ENCODE assay signal across 9 mouse cellular contexts in the genomic region with DNA sequence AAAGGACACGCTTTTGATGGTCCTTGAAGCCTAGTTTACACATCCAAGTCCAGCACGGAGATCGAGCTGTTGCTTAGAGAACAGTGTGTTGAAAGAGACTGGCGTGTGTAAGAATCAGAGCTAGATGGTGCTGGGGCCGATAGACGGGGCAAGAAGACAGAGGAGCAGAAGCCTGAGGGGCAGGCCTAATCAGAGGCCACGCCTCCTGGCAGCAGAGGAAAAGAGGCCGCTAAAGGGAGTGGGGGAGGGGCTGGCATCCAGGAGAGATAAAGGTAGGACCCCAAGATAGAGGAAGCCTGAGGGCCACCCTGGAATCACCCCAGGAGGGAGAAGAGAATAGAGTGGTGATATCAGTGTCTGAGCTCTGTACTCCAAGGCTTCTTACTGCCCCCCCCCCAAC. TPM values are rescaled to one million over a fixed set of nuclear protein-coding genes. Genes with fewer than 3 reads are reported as not detected.
A peak's percentile ranks its signal among the peaks of the same experiment; 100 is the strongest.
DNase-seq lines count a peak whose midpoint lies in the region; ATAC-seq and TF ChIP-seq lines count a peak whose summit lies in the region.
"Had no signal": no experiment of that assay in that cellular context is flagged by ENCODE, and none has a peak within 500 bp of the region (broad histone marks: within the 10 kb centered on the region; RNA-seq: fewer than 3 reads in every experiment).

No protein-coding gene starts in this region.

- no peak overlapping the region for H3K27ac ChIP-seq in kidney, embryonic 14.5 days (ENCODE audit: low read depth, low read length)
- H3K27ac ChIP-seq in MEL (ENCODE audit: control insufficient read depth, low read depth, low read length) = no peak overlapping the region
- H3K27ac ChIP-seq in embryonic facial prominence, embryonic 11.5 days (replicated peaks; ENCODE audit: low read depth, low read length) = no peak overlapping the region
- peak overlapping the region; percentile 4; the same call in 1 of the 2 replicates for H3K27ac ChIP-seq in limb, embryonic 15.5 days

- no peak for TF ChIP-seq EP300 in MEL (IDR thresholded peaks at IDR 0.05; ENCODE audit: low read depth in 1 of 2, low read length in 2 of 2)

- no peak for TF ChIP-seq POLR2A in MEL (IDR thresholded peaks at IDR 0.05; ENCODE audit: control insufficient read depth in 1 of 2, insufficient read depth in 1 of 2, low read depth in 1 of 2, low read length in 2 of 2, poor library complexity in 1 of 2)

- no peak for DNase-seq in kidney, adult 18-20 months
- DNase-seq in MEL (ENCODE audit: low read depth, low spot score) = peak; percentile 54
- peak; percentile 39 for DNase-seq in embryonic facial prominence, embryonic 11.5 days (ENCODE audit: low spot score)
- DNase-seq in layer of hippocampus, postnatal 25 days (ENCODE audit: extremely low spot score in 1 of 2, low spot score in 1 of 2) = no peak
- DNase-seq in cerebellum, adult 11 months = no peak
- DNase-seq: cerebellum, adult 8-10 months; heart, postnatal 36 days had no signal

- H3K9me3 ChIP-seq in kidney, embryonic 14.5 days (ENCODE audit: control insufficient read depth, low read length) = no peaks in the 10 kb centered on the region
- H3K9me3 ChIP-seq in MEL (replicated peaks; ENCODE audit: insufficient read depth, low read length) = no peaks in the 10 kb centered on the region
- no peaks in the 10 kb centered on the region for H3K9me3 ChIP-seq in embryonic facial prominence, embryonic 11.5 days (replicated peaks; ENCODE audit: control insufficient read depth, low read length)
- H3K9me3 ChIP-seq in limb, embryonic 15.5 days = no peaks in the 10 kb centered on the region

- WGBS in kidney, embryonic 14.5 days = 13% methylated on average over 8 of the region's 8 CpGs
- WGBS in embryonic facial prominence, embryonic 11.5 days = 7% methylated on average over 8 of the region's 8 CpGs
- 18% methylated on average over 8 of the region's 8 CpGs for WGBS in limb, embryonic 15.5 days

- peaks cover 29% of the 10 kb centered on the region; the same call in 1 of the 2 replicates for H3K4me1 ChIP-seq in kidney, embryonic 14.5 days (ENCODE audit: control insufficient read depth, insufficient read depth, low read length)
- peaks cover 4 to 5% of the 10 kb centered on the region in 2 experiments; a peak in 3 of 4 replicates for H3K4me1 ChIP-seq in MEL (ENCODE audit: control insufficient read depth in 1 of 2, insufficient read depth in 2 of 2, low read length in 2 of 2)
- H3K4me1 ChIP-seq in embryonic facial prominence, embryonic 11.5 days (ENCODE audit: control insufficient read depth, insufficient read depth, low read length) = peaks cover 11% of the 10 kb centered on the region; the same call in 1 of the 2 replicates
- peaks cover 43% of the 10 kb centered on the region for H3K4me1 ChIP-seq in limb, embryonic 15.5 days

- no peak overlapping the region for H3K4me3 ChIP-seq in kidney, embryonic 14.5 days (ENCODE audit: low read length)
- H3K4me3 ChIP-seq in MEL (ENCODE audit: control insufficient read depth in 1 of 2, insufficient read depth in 1 of 2, low read depth in 2 of 2, low read length in 2 of 2) = no peak overlapping the region
- no peak overlapping the region for H3K4me3 ChIP-seq in embryonic facial prominence, embryonic 11.5 days (ENCODE audit: low read depth, low read length)
- H3K4me3 ChIP-seq in limb, embryonic 15.5 days = no peak overlapping the region

- no peak for TF ChIP-seq RAD21 in MEL (IDR thresholded peaks at IDR 0.05; ENCODE audit: low read depth, low read length)

- no peaks in the 10 kb centered on the region for H3K36me3 ChIP-seq in kidney, embryonic 14.5 days (ENCODE audit: control insufficient read depth, insufficient read depth, low read length)
- H3K36me3 ChIP-seq in MEL (ENCODE audit: control insufficient read depth in 1 of 2, insufficient read depth in 2 of 2, low read length in 2 of 2) = no peaks in the 10 kb centered on the region
- H3K36me3 ChIP-seq in embryonic facial prominence, embryonic 11.5 days (replicated peaks; ENCODE audit: control insufficient read depth, insufficient read depth, low read depth, low read length) = no peaks in the 10 kb centered on the region
- H3K36me3 ChIP-seq in limb, embryonic 15.5 days = no peaks in the 10 kb centered on the region

- no peak for TF ChIP-seq CTCF in MEL (IDR thresholded peaks at IDR 0.05 in 2 of 3, conservative IDR thresholded peaks at IDR 0.05 in 1 of 3; ENCODE audit: control insufficient read depth in 1 of 3, insufficient read depth in 1 of 3, low read depth in 2 of 3, low read length in 3 of 3, poor library complexity in 1 of 3, severe bottlenecking in 1 of 3)

- ATAC-seq in kidney, embryonic 14.5 days (ENCODE audit: low FRiP score, low TSS enrichment) = 0 out of 2 replicates have a peak, but pooled peaks have one; percentile 3
- ATAC-seq in embryonic facial prominence, embryonic 11.5 days (replicated peaks; ENCODE audit: insufficient number of reproducible peaks, low FRiP score, low TSS enrichment, low read depth) = peak; percentile 12; the same call in 1 of the 2 replicates
- no peak for ATAC-seq in limb, embryonic 15.5 days (ENCODE audit: insufficient number of reproducible peaks, low FRiP score, low TSS enrichment, low read depth)

- H3K9ac ChIP-seq in kidney, embryonic 14.5 days (ENCODE audit: low read depth, low read length) = no peak overlapping the region
- H3K9ac ChIP-seq in MEL (ENCODE audit: control insufficient read depth, low read depth, low read length, poor library complexity, severe bottlenecking) = no peak overlapping the region
- no peak overlapping the region; the same call in 1 of the 2 replicates for H3K9ac ChIP-seq in embryonic facial prominence, embryonic 11.5 days (replicated peaks; ENCODE audit: low read length)
- no peak overlapping the region for H3K9ac ChIP-seq in limb, embryonic 15.5 days

- H3K27me3 ChIP-seq in kidney, embryonic 14.5 days (ENCODE audit: control insufficient read depth, insufficient read depth, low read length) = peaks cover 16% of the 10 kb centered on the region
- H3K27me3 ChIP-seq in MEL (ENCODE audit: control insufficient read depth in 1 of 2, insufficient read depth in 2 of 2, low read length in 2 of 2) = no peaks in the 10 kb centered on the region
- H3K27me3 ChIP-seq in embryonic facial prominence, embryonic 11.5 days (ENCODE audit: control insufficient read depth, insufficient read depth, low read length) = peaks cover 15% of the 10 kb centered on the region
- H3K27me3 ChIP-seq in limb, embryonic 15.5 days = peaks cover 26% of the 10 kb centered on the region

- H3K4me2 ChIP-seq in kidney, embryonic 14.5 days (replicated peaks; ENCODE audit: low read depth, low read length) = no peak overlapping the region
- no peak overlapping the region for H3K4me2 ChIP-seq in embryonic facial prominence, embryonic 11.5 days (ENCODE audit: low read depth, low read length)
- H3K4me2 ChIP-seq in limb, embryonic 15.5 days = no peak overlapping the region

- no peaks in the 10 kb centered on the region for H3K79me2 ChIP-seq in MEL (ENCODE audit: control insufficient read depth, insufficient read depth, low read length, poor library complexity)

TF ChIP-seq in MEL, 35 proteins besides CTCF, POLR2A, EP300 and RAD21:
- no peak for TF ChIP-seq POLR2AphosphoS5 (IDR thresholded peaks at IDR 0.05; ENCODE audit: borderline replicate concordance, low read depth, low read length)
- no peak for TF ChIP-seq MXI1 (IDR thresholded peaks at IDR 0.05; ENCODE audit: low read depth, low read length)
- no peak for TF ChIP-seq MYC (IDR thresholded peaks at IDR 0.05; ENCODE audit: low read depth, low read length)
- no peak for TF ChIP-seq RCOR1 (IDR thresholded peaks at IDR 0.05; ENCODE audit: low read depth, low read length)
- TF ChIP-seq ETS1 (IDR thresholded peaks at IDR 0.05; ENCODE audit: low read depth, low read length) = no peak
- no peak for TF ChIP-seq ZKSCAN1 (IDR thresholded peaks at IDR 0.05; ENCODE audit: low read depth, low read length)
TF ChIP-seq in MEL: peak in this region for 0.

RNA-seq across cellular contexts. Expression of a gene that starts 34.7 kb away (rescaled TPM):
- 237 and 255 TPM in 2 replicates for polyA plus RNA-seq in kidney, embryonic 14.5 days (2014; fragmentation: Nextera tagmentation; extraction: Ambion mirVana)
- total RNA-seq in MEL (2012; rRNA removed) = 103 and 106 TPM in 2 replicates
- 100 to 1,000 TPM; 194 to 285 TPM for polyA plus RNA-seq in MEL (2012; ENCODE audit: insufficient read depth in 1 of 2, insufficient read length in 2 of 2, low read depth in 1 of 2, low replicate concordance in 2 of 2, missing spikeins in 1 of 2)
- 217 and 252 TPM in 2 replicates for polyA plus RNA-seq in embryonic facial prominence, embryonic 11.5 days (2014; fragmentation: Nextera tagmentation; extraction: Ambion mirVana)
- polyA plus RNA-seq in limb, embryonic 15.5 days (2015; fragmentation: Nextera tagmentation; extraction: Ambion mirVana) = 183 and 197 TPM in 2 replicates
- 100 to 1,000 TPM; 291 to 300 TPM for total RNA-seq in layer of hippocampus, postnatal 25 days (2021)

RNA-seq across cellular contexts. Expression of a gene that starts 46.0 kb away (rescaled TPM):
- 1,171 and 1,487 TPM in 2 replicates for polyA plus RNA-seq in kidney, embryonic 14.5 days (2014; fragmentation: Nextera tagmentation; extraction: Ambion mirVana)
- total RNA-seq in MEL (2012; rRNA removed) = 736 and 745 TPM in 2 replicates
- polyA plus RNA-seq in MEL (2012; ENCODE audit: insufficient read depth in 1 of 2, insufficient read length in 2 of 2, low read depth in 1 of 2, low replicate concordance in 2 of 2, missing spikeins in 1 of 2) = 1,000 to 10,000 TPM in 1 of 2 experiments, not detected in 1; 1,213 TPM
- polyA plus RNA-seq in embryonic facial prominence, embryonic 11.5 days (2014; fragmentation: Nextera tagmentation; extraction: Ambion mirVana) = 741 and 769 TPM in 2 replicates
- 676 and 682 TPM in 2 replicates for polyA plus RNA-seq in limb, embryonic 15.5 days (2015; fragmentation: Nextera tagmentation; extraction: Ambion mirVana)
- total RNA-seq in layer of hippocampus, postnatal 25 days (2021) = 1,000 to 10,000 TPM; 1,060 to 1,153 TPM

Comparison
In these comparisons a context has a peak if more than half of its experiments do, and no peak if none do; other contexts are left out.
1. DNase-seq: peak in MEL (single experiment) and embryonic facial prominence, embryonic 11.5 days (single experiment); none in kidney, adult 18-20 months (single experiment), layer of hippocampus, postnatal 25 days (0 of 2) and cerebellum, adult 11 months (single experiment).